Mouse (Mus musculus): ENCODE data around the gene Tspan11.

Tspan11 gene

GRCm38 (mm10) chr6:127887511-127888421 lies at the start of gene Tspan11:
Gene Tspan11, plus strand, starts transcription at chr6:127887589.
- peak in 1 of 2 experiments; percentile 23 for DNase-seq (ENCODE audit: low spot score in 2 of 2)

DNA sequence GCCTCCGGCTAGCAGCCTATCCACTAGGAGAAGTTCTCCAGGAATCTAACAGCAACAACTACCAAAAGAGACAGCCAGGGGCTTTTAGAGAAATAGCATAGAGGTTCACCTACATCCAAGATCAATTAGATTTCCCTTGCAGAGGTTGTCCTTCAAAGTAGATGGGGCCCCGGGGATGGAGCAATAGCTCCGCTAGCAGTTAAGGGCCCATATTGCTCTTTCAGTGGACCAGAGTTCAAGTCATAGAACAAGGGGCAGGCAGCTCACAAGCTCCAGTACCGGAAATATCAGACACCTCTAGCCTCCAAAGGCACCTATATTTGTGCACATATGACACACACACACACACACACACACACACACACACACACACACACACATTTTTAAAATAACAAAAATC lies 49.5 kb upstream of the Tspan11 start:
- DNase-seq (ENCODE audit: low spot score in 2 of 2): no peak

DNA sequence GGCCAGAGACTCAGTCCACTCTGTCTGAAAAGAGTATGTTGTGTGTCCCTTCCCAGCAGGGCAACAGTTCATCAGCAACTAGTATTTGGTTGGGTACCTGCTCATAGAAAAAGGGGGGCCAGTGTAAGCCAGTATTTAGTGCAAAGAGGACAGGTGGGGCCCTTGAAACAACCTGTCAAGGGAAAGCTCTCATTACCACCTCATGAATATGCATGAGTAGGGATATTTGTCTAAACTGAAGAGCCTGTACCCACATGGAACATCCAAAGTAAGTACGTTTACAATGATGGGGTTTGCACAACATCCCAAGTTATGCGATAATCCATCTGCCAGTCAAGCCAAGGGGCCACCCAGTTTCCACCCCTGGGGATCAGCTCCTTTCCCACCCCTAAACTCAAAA lies 47.9 kb upstream of the Tspan11 start:
- DNase-seq (ENCODE audit: low spot score in 2 of 2): no peak

DNA sequence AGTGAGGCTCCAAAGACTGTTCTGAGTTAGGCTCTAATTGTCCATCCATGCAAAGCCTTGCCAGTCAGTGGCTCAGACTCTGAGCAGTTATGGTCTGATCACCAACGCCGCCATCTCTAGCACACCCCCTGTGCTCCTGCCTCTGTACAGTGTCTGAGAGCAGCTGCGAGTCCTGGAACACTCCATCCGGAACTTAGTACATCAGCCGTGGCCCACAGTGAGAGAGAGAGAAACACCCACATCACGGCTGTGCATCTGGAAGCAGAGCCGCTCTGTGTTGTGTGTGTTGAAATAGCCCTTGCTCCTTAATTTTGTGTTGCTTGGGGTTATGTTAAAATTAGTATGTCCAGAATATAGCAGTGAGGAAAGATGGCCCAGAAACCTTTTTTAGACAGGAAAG lies 47.2 kb upstream of the Tspan11 start:
- DNase-seq (ENCODE audit: low spot score in 2 of 2): peak; percentile 46 to 73

DNA sequence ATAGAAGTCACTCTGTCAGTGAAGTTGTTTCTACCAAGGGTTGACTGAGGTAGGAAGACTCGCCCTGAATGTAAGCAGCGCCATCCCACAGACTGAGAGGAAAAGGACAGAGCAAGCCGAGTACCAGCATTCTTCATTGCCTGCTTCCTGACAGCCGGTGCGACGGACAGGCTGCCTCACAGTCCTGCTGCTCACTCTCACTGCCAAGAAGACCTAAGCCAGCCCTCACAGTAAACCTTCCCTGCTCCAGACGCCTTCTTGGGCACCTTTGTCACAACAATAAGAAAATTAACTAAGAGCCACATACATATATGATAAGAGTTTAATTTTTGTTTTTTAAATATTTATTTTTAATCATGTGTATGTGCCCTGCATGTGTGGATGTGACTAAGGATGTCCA lies 46.1 kb upstream of the Tspan11 start:
- DNase-seq (ENCODE audit: low spot score in 2 of 2): peak in 1 of 2 experiments; percentile 6

DNA sequence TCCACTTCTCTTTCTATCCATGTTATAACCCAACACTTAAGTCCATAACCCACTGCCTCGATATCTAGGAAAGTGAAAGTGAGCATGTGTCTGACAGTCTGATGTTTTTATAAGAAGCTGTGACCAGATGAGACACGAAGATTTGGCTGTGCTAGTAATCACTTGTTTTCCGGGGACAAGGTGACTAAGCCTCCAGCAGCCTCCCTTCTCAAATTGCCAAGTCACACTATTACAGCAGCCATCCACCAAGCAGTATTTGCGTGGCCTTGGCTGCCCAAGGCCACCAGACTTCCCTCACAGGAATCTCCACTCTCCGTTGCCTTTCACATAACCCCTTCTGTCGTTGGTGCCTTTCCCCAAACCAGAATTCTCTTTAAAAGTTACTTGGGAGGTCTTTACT lies 40.9 kb upstream of the Tspan11 start:
- DNase-seq (ENCODE audit: low spot score in 2 of 2): no peak

- DNase-seq (ENCODE audit: low spot score in 2 of 2): no peak
Measured at GRCm38 (mm10) chr6:127849496-127849895, 37.9 kb upstream of the Tspan11 start.

DNA sequence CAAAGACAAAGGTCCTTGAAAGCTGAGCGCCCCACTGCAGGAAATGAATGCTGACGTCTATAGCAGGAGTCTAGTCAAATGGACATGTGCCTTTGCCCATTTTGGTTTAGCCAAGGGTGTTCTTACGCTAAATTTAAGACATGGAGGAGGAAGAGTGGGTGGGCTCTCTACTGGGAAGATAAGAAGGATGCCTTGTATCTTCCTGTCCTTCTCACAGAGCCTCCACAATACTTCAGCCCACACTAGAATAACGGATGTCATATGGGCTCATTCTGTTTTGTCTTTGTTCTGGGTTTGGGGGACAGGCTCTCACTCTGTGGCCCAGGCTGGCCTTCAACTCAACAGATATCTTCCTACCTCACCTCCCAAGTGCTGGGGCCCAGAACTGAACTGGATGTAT lies 35.8 kb upstream of the Tspan11 start:
- no peak for DNase-seq (ENCODE audit: low spot score in 2 of 2)

GRCm38 (mm10) chr6:127853241-127853640 lies 34.1 kb upstream of the Tspan11 start:
- no peak for DNase-seq (ENCODE audit: low spot score in 2 of 2)

GRCm38 (mm10) chr6:127853771-127854687 lies 33.4 kb upstream of the Tspan11 start:
- DNase-seq (ENCODE audit: low spot score in 2 of 2): no peak

GRCm38 (mm10) chr6:127854688-127855013 lies 32.7 kb upstream of the Tspan11 start:
- no peak for DNase-seq (ENCODE audit: low spot score in 2 of 2)

DNA sequence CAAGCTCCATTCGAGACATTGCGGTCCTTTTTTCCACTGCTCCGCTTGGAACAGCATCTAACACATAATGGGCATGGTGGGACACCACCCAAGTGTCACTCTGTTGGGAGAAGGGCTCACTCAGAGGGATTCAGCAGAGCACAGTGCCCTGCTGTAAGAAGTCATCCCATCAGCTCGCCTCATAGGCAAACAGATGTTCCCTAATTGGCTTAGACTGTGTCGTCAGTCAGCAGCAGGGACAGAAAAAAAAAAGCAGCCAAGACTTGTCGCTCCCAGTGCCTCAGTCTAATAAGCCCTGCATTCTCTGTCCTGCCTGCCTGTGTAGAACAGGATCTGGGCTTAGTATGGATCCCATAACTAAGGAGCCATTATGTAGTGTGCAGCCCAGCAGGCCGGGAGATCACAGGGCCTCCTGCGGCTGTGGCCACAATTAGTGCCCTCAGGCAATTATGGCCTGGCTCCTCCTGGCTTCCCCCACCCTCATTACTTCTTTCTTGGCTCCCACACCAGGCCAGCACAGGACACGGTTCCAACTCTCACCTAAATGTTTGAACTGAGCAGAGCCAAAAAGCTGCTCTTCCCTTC lies 31.6 kb upstream of the Tspan11 start:
- DNase-seq (ENCODE audit: low spot score in 2 of 2): no peak

GRCm38 (mm10) chr6:127861951-127862350 lies 25.4 kb upstream of the Tspan11 start:
- DNase-seq (ENCODE audit: low spot score in 2 of 2): no peak

DNA sequence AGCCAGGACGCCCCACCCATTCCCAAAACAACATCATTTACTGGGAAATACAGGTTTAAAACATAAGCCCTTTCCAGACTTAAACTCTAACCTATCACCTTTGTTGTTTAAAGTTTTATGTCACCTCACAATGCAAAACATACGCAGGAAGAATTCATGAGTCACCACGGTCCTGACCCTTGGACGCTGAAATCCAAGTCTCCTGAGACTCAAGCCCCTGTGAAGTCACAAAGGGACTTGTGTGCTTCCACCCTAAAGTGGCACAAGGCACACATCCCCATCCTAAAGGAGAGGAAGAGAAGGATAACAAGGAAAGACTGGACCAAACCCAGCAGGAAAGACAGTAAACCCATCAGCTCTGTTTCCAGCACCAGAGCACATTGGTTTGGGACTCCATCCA lies 22.0 kb upstream of the Tspan11 start:
- no peak for DNase-seq (ENCODE audit: low spot score in 2 of 2)

- no peak for DNase-seq (ENCODE audit: low spot score in 2 of 2)
Measured at GRCm38 (mm10) chr6:127868546-127868945, 18.8 kb upstream of the Tspan11 start.

GRCm38 (mm10) chr6:127869121-127869520 lies 18.3 kb upstream of the Tspan11 start:
- no peak for DNase-seq (ENCODE audit: low spot score in 2 of 2)

DNA sequence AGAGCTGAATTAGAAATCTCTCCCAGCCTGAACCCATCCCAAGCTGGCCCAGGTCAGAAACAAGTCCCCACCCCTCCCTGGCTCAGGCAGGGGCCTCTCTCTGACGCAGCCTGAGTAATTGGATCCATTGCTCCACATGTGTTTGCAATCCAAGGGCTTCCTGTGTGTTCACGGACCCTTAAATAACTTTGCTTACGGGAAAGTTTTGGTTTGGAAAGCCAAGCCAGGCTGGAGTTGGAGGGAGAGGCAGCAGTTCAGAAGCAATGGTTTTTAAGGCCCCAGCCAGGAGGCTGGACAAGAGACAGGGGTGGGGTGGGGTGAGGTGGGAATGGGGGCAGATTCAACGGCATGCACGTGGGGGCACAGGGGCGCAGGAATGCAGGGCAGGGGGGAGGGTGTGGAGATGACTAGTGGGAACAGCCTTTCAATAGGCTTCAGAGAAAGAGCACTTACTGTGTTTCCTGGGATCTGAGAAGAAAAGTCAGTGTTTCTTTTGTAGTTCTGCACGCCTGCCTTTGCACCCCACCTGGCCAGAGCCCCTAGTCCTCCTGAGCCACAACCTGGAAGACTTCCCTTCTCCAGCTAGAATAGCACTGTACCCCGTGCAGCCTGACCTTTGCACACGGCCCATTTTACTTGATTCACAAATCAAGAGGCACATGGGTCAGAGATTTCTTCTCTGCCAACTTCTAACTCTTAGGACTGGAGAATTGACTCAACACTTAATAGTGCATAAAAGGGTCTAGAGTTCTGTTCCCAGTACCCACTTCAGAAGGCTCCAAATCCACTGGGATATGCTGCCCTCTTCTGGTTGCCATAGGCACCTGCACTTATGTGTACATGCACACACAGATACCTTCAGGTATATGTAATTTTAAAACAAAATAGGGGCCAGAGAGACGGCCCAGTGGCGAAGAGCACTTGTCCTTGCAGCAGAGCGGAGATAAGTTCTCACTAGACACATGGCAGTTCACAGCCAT lies 16.8 kb upstream of the Tspan11 start:
- DNase-seq (ENCODE audit: low spot score in 2 of 2): no peak

- no peak for DNase-seq (ENCODE audit: low spot score in 2 of 2)
Measured at GRCm38 (mm10) chr6:127871436-127871835, 16.0 kb upstream of the Tspan11 start.

DNA sequence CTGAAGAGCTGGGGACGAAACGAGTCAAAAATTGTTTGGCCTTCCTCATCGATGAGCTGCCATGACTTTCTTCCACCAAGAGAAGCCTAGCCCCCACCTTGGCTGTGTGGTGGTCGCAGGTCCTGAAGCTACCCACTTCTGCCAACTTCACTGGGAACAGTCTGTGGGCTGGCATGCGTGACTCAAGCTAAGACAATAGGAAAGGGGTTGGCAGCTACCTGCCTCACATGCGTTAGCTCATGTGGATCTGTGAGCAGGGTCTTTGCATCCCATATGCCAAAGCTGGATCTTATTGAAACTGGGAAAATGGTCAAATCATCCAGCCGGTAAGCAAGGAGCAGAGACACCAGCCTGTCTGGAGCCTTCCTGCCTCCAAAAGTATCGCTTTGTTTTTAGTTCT lies 14.8 kb upstream of the Tspan11 start:
- no peak for DNase-seq (ENCODE audit: low spot score in 2 of 2)

DNA sequence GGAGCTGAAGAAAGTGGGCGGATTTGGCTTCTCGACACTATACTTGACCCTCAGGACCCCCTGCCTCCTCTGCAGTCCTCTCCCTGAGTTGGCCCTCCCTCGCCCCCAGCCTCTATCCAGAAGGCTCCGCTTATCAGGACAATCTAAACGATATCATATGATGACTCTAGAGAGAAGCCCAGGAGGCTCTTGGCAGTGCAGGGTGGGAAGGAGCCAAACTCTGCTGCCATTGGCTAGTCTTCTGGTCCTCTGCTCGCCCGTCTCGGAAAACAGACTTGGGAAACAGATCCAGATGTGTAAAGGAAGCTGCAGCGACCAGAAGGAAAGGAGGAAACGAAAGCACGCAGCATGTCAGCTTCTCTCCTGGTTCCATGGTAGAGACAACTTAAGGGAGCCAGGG lies 11.5 kb upstream of the Tspan11 start:
- DNase-seq (ENCODE audit: low spot score in 2 of 2): no peak

DNA sequence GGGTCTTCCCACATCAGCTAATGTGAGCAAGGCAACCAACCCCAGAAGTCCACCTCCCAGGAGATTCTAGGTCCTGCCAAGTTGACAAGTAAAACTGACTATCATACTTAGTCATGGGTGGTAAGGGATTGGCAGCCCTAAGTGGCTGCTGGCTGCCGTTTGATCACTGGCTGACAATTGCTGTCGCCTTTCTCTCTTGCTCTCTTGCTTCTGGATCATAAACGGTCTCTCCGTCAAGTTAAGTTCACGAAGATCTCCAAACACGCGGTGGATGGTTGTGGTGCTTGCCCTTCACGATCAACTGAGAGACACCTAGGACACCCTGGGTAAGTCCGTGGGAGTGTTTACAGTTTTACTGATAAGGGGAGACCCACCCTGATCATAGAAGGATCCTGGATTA lies 11.0 kb upstream of the Tspan11 start:
- no peak for DNase-seq (ENCODE audit: low spot score in 2 of 2)
